Mouse (Mus musculus) spleen, adult 12 weeks (tissue): ENCODE data around the gene Defb19.

Source experiments
- DNase-seq: peaks from one replicate; pipeline ENCODE4 v3.0.0; 2022; ENCODE audit warnings: low spot score

Gene Defb19

DNA sequence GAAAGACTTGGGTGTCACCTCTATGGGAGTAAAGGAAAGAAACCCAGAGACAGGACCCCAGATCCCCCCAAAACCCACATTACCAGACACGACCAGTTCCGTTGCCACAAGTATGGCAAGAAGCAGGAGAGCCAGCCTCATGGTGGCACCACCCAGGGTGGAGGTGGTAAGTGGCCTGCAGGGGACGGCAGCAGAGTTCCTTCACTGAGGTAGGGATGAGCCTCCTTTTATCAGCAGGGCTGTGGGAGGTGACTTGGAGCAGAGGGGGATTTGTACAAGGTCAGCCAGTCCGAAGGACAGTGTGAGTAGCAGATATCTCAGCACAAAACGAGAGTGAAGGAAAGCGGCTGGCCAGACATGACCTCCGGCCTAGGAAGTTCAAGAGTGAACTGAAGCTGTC is at the start of gene Defb19:
TSS of gene Defb19 (minus strand) at position 206 of the 400 bp plus-strand sequence.
- no peak for DNase-seq

DNA sequence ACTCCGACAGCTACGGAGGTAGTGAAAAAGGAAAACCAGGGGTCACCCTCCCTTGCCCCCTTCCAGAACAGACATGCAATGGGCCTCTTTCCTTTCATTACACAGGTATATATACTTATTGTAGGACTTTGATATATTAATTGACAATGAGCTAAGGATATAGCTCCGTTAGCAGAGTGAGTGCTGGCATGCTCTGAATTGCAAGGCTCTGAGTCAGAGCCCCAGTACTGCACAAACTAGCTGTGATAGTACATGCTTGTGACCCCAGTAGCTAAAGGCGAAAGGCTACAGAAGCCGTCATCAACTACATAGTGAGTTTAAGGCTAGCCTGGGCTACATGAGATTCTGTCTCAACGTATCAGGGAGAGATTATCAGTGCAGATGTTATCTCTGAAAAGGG is 49.8 kb upstream of the Defb19 start:
- DNase-seq: no peak

DNA sequence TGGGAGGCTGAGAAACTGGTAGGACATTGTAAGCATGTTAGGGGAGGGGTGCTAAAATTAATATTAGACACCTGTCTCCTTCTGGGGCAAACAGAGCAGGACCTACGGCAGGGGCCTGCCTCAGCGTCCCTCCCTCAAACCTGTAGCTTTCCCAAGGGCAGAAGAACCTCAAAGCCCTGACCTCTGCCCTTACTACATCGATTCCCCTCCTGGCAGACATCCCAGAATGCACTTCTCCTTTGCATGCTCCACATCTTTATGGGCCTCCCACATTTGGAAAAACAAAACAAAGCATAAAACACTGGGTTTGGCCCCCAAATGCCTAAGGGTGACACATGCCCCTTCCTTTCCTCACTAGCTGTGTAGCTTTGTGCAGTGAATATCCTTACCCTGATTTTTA is 49.1 kb upstream of the Defb19 start:
- DNase-seq: no peak

DNA sequence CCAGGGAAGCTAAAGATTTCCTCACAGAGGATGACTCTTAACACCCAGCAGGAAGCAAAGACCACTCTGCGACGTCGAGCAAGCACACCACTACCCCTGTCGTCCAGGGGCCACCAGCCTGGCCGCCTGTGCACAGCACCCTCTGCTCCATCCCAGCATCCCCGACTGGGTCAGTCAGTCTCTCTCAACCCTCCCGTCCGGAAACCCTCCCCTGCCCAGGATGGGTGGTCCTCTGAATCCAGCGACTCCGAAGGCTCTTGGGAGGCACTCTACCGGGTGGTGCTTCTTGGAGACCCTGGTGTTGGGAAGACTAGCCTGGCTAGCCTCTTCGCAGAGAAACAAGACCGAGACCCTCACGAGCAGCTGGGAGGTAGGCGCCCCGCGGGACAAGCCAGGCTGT is 48.0 kb upstream of the Defb19 start:
- DNase-seq: no peak

DNA sequence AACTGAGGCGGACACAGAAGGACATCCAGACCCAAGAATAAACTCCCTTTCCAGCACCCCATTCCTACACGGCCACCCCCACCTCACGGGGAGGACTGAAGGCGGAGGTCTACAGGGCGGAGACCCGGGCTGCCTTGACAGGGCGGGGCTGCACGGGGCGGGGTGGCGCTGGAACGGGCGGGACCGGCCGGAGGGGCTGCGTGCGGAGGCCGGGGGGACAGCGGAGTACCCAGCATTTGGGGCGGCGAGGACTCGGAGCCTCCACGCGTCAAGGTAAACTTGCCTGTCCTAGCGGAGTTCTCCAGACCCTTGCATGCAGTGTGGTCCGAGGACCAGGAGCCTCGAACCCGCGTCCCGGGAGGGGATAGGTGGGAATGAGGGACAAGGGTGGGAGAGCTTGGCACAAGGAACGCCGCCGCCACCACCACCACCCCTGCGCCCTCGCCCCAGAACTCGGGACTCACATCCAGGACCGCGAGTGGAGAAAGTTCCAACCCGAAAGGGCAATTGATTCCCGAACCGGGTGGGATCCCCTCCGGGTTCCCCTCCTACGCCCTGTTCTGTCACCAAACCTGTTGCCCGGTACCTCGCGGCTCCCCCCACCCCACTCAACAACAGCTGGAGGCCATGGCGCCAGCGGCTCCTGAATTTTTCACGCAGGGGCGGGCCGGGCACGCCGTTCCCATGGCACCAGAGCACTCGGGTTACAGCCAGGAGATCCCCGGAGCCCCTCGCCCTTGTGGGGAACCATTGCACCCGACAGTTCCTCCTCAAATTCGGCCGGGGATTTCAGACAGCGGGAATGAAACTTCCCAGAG is 46.9 kb upstream of the Defb19 start, which contains the start of gene Rem1:
TSS of gene Rem1 (plus strand) at position 178 of the 818 bp plus-strand sequence.
- DNase-seq: no peak

DNA sequence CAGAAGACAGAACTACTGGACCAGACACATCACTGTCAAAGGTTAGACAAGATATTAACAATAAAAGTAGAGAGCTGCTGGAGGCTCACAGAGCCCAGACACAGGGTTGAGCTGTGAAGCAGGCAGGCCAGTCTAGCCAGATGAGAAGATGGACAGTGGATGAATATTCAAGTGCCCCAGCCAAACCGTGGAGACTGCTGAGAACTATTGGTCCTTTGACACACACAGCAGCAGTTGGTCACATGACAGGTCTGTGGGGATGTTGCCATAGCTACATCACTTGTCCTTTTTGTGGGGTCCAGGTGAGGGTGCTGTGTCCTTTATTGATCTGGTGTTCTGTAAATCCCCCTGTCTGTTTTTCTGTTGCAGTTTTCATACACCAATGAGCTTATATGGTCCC is 45.1 kb upstream of the Defb19 start:
- no peak for DNase-seq

DNA sequence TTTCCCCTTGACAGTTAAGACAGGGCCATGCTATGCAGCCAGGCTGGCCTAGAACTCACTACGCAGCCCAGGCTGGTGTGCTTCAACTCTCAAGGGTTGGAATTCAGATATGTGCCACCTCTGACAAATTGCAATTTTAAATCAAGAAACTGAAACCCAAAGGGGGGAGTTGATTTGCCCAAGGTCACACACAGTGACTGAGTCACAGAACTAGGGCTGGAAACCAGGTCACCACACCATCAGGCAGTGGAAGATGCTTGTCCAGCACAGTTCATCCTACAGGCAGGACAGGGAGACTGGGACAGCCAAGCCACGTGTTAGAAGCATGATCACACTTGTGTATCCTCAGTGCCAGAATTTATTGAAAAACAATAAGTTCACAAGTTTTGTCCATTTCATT is 44.5 kb upstream of the Defb19 start:
- DNase-seq: no peak

DNA sequence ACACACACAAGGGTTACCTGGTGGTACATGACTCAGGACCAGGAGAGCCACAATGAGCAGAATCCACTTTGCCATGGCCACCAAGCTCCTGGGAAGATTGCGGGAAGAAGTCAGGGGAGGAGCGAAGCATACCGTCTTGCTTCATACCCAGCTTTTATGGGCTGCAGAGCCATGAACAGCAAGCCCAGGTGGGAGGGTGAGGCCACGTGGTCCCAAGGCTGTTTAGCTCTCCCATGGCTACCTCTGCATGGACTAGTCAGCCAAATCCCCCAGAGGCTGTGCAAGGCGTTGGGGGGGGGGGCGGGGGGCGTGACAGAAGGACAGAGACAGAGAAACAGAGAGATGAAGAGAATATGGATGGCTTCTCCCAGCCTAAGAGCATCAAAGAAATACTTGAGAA is 42.8 kb upstream of the Defb19 start, which contains the start of gene Defb25:
TSS of gene Defb25 (minus strand) at position 101 of the 400 bp plus-strand sequence.
- DNase-seq: no peak

DNA sequence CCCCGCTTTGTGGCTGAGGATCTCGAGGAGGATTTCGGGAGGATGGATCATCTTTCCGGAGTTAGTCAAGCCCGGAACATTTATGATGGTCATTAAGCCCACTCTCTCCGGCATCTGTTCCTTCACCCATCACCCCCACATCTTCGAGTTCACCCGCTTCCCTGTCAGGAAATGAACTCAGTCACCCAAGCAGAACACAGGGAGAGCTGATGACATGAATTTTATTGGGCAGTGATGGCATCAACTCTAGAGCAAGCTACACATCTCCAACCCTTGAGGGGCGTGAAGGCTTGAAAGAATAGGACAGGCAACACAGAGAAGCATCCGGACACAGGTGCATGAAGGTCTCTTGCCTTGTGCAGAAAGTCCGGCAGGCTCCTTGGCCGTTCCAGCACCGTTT is 42.0 kb upstream of the Defb19 start:
- no peak for DNase-seq

DNA sequence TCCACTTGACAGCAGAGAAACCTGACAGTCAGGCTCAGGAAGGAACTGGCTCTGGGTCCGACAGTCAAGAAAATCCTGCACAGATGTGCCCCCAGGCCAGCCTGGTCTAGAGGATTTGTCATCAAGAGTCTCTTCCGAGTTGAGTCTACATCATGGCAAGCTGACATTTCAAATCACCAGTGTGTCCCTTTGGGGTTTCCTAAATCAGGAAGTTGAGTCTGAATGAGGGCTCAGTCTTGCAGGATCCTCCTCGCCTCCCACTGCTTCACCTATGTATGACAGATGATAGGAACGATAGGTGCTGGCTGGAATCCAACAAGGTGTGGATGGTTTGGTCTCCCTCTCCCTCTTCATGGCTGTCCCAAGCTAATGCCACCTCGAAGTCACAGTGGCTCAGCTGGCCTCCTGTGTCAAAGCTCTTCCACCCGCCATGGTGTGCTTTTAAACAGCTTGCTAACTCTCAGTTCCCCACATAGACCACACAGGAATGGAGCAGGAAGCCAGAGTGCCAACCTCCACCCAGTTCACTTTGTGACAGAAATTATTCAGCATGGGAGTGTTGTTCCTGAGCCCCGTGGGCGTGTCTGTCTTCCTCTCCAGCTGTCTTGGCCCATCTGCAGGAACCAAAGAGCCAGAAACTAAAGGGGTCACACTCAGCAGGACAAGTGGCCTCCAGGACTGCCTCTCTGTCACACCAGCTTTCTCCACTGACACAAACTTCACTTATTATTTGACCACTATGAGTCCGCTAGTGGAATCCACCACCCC is 40.4 kb upstream of the Defb19 start:
- DNase-seq: no peak

DNA sequence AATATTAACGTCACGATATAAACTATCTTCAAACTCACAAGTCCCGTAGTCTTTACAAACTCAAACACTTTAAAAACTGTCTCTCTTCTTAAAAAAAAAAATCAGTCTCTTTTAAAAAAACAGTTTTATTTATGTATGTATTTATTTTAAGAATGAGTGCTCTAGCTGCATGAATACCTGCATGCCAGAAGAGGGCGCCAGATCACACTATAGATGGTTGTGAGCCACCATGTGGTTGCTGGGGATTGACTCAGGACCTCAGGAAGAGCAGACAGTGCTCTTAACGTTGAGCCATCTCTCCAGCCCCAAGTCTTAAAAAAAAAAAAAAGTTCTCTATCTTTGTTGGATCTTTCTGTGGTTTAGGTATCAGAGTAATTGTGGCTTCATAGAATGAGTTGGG is 37.3 kb upstream of the Defb19 start:
- DNase-seq: no peak

DNA sequence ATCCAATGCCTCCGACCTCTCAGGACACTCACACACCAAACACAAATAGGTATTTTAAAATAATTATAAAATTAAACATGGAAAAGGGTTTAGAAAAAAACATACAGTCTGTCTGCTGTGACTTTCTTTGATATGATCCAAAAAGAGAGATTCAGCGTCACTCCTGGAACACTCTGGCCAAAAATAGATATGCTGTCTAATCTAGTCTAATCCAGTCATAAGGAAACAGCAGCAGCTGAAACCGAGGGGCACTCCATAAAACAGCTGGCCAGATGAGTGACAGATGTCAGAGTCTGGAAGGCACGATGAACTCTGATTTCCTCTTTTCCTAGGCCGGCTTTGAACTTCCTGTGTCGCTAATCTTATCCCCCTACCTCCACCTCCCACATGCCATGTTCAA is 36.4 kb upstream of the Defb19 start:
- DNase-seq: no peak

DNA sequence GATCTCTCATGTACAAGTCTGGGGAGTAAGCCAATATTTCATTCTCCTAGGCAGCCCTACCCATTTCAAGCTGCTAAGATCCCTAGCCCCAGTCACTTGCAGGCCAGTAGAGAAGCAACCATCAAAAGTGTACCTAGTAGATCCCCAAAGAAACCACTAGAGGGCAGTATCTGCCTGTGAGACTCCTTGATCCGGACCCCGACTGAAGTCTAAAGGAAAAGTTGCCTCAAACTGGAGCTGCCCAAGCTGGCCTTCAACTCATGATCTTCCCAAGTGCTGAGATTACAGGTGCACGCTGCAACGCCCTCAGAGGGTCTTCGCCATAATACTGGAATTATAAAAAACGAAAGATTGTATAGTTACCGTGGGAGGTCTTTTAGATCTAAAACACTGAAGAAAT is 35.5 kb upstream of the Defb19 start:
- DNase-seq: peak; percentile 8

DNA sequence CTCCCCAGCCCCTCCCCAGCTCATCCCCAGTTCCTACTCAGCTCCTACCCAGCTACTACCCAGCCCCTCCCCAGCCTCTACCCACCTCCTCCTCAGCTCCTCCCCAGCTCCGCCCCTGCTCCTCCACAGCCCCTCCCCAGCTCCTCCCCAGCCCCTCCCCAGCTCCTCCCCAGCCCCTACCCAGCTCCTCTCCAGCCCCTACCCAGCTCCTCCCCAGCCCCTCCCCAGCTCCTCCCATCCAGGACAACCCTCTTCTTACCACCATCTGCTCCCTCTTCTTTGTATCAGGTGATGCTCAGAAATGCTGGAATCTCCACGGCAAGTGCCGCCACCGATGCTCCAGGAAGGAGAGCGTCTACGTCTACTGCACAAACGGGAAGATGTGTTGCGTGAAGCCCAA is 32.1 kb upstream of the Defb19 start:
- no peak for DNase-seq

DNA sequence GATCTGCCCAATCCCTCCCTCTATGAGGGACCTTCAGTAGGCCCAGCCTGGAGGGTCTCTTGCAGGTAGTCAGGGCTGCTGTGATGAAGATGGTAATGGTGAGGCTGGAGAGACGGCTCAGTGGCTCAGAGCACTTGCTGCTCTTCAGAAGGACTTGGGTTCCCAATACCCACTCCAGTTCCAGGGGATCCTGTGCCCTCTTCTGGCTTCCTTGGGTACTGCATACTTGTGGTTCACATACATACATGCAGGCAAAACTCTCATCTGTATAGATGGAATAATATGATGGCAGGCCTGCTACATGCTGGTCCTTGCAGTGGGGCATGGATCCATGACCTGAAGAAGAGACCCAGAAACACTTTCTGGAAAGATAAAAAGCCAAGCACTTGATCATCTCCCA is 28.6 kb upstream of the Defb19 start:
- no peak for DNase-seq

DNA sequence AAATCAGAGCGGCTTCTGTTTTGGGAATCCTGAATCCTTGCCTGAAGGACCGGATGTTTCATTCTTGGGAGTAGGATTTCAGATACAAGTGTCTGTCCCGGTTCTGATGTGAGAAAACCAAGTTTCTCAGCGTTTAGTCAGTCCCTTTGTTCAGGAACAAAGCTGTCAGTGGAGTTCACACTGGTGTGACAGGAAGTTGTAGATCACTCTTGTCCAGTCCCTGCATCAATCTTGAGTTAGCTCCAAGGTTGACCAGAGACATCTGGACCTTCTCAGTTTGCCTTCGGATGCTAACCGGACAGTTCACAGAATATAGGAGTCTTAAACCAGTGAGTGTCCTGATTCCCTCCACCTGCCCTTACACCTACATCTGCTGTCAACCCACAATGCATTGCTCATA is 27.6 kb upstream of the Defb19 start:
- DNase-seq: no peak

DNA sequence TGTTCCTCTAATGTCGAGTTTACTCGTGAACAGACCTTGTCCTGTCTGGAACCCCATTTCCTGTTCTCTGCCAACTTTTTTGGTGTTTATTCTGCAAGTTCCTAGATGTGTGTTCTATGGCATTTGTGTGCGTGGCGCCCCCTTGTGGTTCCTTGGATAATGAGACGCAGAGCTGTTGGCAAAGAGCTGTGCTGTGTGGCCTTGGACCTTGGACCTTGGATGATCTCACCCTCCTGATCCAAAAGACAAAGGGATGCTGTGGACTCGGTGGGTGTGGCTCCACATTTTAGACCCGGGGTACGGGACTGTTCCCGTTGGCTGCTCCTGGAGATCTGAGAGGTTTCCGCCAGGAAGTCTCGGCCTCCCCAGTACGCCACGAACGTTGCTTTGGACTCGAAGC is 23.9 kb upstream of the Defb19 start, which contains the start of gene Defb36:
TSS of gene Defb36 (plus strand) at position 271 of the 400 bp plus-strand sequence.
- DNase-seq: no peak

DNA sequence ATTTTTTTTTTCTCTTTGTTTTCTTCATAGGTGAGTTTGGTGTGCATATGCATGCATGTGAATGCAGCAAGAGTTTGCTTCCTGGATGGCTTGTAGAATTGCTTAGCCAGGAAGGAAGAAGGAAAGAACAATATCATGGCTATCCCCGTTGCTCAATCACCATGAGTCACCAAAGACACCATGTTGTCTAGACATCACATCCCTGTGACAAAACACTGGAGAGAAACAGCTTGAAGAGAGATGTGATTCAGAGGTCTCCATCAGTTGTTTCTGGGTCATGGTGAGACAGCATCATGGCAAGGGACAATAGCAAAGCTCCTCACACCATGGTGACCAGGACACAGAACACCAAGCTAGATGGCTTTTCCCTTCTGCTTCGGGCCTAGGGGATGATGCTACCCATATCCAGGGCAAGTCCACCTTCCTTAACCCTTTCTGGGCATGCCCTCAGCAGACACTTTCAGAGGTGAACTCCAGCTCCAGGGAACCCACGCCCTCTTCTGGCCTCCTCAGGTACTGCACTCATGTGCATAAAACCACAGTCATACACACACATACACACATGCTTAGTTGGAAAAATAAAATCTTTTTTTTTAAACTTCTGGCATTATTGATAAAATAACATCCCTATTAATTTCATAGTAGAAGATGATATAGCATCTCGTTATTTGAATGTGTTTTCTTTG is 21.3 kb upstream of the Defb19 start:
- no peak for DNase-seq

DNA sequence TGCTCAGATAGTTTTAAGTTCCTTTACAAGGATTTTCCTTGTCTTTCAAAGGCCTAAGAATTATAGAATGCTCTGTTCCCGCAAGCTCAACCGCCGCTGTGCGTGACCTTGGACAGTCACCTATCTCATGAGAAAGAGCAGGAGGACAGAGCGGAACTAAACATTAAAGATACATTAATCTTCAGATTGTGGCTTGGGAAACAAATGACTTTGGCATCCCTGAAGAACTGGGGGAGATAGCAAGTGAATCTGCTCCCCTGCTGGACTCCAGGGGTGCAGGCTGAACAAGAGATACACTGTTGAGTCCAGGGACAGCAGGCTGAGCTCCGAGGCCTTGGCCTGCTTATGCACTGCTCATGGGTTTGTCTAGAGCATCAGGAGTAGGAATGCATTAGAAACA is 20.0 kb upstream of the Defb19 start:
- DNase-seq: no peak

DNA sequence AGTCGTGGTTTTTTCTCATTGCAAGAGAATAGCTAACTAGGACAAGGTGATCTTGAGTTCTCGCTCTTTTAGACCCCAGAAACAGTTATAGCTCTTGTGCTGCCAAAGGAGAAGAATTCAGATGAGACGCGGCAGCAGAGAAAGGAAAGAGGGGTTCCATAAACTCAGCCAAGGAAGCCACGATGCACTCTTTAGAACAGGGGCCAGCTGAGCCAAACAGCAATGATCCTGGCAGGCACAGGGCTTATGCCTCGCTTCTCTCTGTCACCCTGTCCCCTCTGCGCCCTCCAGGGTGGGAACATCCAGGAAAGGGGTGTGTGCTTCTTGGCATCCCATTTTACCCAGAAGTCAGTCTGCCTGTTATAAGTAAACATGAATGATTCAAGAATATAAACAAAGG is 19.2 kb upstream of the Defb19 start, which contains the start of gene Defb45:
TSS of gene Defb45 (minus strand) at position 101 of the 400 bp plus-strand sequence.
- DNase-seq: no peak

DNA sequence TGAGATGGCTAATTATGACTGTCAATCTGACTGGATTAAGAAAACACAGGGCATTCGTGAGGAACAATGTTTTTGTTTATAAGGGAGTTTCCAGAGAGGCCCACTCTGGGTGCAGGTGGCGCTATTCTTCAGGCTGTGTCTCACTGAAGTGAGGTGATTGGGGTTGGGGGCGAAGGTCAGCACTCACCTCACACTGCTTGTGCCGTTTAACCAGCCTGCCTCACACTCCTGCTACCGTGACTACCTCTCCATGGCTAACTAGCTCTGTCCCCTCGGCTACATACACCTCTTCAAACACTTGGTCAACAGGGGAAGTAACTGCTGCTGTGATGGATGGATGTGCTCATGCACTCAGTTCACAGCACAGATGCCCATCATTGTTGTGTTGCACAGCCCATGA is 8.9 kb upstream of the Defb19 start:
- DNase-seq: no peak

DNA sequence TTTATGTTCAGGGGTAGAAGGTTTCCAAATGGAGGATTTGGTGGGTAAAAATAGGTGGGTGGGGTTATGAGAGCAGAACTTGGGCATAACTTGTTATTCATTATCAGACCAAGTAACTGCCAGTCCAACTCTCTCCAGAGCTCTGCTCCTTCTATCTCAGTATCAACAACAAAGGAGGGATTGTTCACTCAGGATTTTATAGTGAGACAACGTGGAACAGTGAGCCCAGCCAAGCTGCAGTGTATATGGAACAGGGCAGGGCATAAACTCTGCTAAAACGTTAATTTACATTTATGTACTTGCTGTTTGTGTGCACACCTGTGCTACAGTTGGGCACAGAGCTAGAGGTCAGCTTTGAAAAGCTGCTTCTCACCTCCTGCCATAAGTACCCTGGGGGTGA is 8.3 kb upstream of the Defb19 start:
- DNase-seq: no peak
